Mouse (Mus musculus) brain, embryonic 14.5 days (tissue): ENCODE measurements around the gene Apoa4.

ENCODE experiments used
- CTCF ChIP-seq: fragments of 200-500 bp; IDR thresholded peaks from 2 replicates; pipeline ENCODE4 v1.5.1; 2012; ENCODE audit warnings: inconsistent platforms, mild to moderate bottlenecking, moderate library complexity, borderline replicate concordance; ENCODE audit not compliant: insufficient read depth, insufficient read length; ENCODE audit errors: extremely low read depth
- POLR2A ChIP-seq: fragments of 200-500 bp; IDR thresholded peaks from 2 replicates; pipeline ENCODE4 v1.6.1; 2012; ENCODE audit warnings: mild to moderate bottlenecking, inconsistent platforms, borderline replicate concordance; ENCODE audit not compliant: poor library complexity, insufficient read depth, insufficient read length, severe bottlenecking; ENCODE audit errors: extremely low read depth

- TF ChIP-seq CTCF (no peak), POLR2A (no peak)
Measured at GRCm38 (mm10) chr9:46206834-46207500, 33.5 kb upstream of the Apoa4 start.
